Mouse (Mus musculus) lung, adult 2 months (tissue): Measurements from ENCODE around the gene Jarid2.

Experiments used
- CTCF ChIP-seq: fragments of 200-500 bp; IDR thresholded peaks from 2 replicates; pipeline ENCODE4 v1.5.1; 2011; ENCODE audit warnings: mild to moderate bottlenecking, low read length, control low read depth; ENCODE audit not compliant: insufficient read depth
- POLR2A ChIP-seq: fragments of 200-500 bp; IDR thresholded peaks from 2 replicates; pipeline ENCODE4 v1.6.1; 2011; ENCODE audit warnings: low read depth, mild to moderate bottlenecking, control low read depth, low read length, borderline replicate concordance; ENCODE audit errors: extremely low read depth

DNA sequence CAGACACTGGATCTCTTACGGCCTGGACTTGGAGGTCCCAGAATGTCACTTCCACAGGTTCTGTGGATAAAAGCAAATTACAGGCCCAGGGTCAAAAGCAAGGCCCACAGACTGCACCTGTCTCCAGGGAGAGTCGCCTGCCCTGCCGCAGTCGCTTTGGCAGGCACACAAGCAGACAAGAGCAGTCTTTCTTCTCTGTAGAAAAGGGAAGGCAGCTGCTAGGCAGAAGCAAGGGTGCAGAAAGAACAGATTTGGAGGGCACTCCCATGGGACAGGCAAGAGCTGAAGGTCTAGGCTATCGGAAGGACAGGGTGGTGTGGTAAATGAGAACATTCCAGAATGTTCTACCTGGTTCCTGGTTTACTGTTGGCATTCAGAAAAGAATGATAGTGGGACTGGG lies 22.1 kb upstream of the Jarid2 start:
- TF ChIP-seq CTCF (no peak), POLR2A (no peak)
